7 mouse cellular contexts compared by ENCODE assay signal in genomic region chr4:129741251-129741973, GRCm38 (mm10). TPM values are rescaled to one million over a fixed set of nuclear protein-coding genes. Genes with fewer than 3 reads are reported as not detected.
A peak's percentile ranks its signal among the peaks of the same experiment; 100 is the strongest.
DNase-seq lines count a peak whose midpoint lies in the region; ATAC-seq lines count a peak whose summit lies in the region.

No protein-coding gene starts in this region.

- H3K9ac ChIP-seq in intestine, embryonic 16.5 days (ENCODE audit: low read depth, low read length) = peak overlapping the region; percentile 99
- peak overlapping the region; percentile 97 for H3K9ac ChIP-seq in limb, embryonic 11.5 days (ENCODE audit: low read length)
- H3K9ac ChIP-seq in midbrain, embryonic 11.5 days (ENCODE audit: low read length) = peak overlapping the region; percentile 99

- H3K27ac ChIP-seq in intestine, embryonic 16.5 days (ENCODE audit: low read length) = peak overlapping the region; percentile 92
- peak overlapping the region; percentile 94 for H3K27ac ChIP-seq in limb, embryonic 11.5 days (replicated peaks; ENCODE audit: low read depth, low read length)
- peak overlapping the region; percentile 88 for H3K27ac ChIP-seq in midbrain, embryonic 11.5 days (ENCODE audit: low read depth, low read length)

- WGBS in intestine, embryonic 16.5 days = under 1% methylated on average over 62 of the region's 62 CpGs
- under 1% methylated on average over 62 of the region's 62 CpGs for WGBS in limb, embryonic 11.5 days
- WGBS in midbrain, embryonic 11.5 days = under 1% methylated on average over 62 of the region's 62 CpGs

- no peak; the same call in none of the 2 replicates for ATAC-seq in intestine, embryonic 16.5 days
- peak; percentile 7; the same call in 1 of the 2 replicates for ATAC-seq in limb, embryonic 11.5 days (ENCODE audit: insufficient number of reproducible peaks, low FRiP score, low TSS enrichment, low read depth)
- ATAC-seq in midbrain, embryonic 11.5 days (ENCODE audit: low FRiP score) = no peak; the same call in 1 of the 2 replicates

- H3K4me1 ChIP-seq in intestine, embryonic 16.5 days (ENCODE audit: control insufficient read depth, insufficient read depth, low read length) = peaks cover 15% of the 10 kb centered on the region; the same call in 1 of the 2 replicates
- peaks cover 12% of the 10 kb centered on the region for H3K4me1 ChIP-seq in limb, embryonic 11.5 days (ENCODE audit: control insufficient read depth, insufficient read depth, low read length)
- H3K4me1 ChIP-seq in midbrain, embryonic 11.5 days (ENCODE audit: control insufficient read depth, insufficient read depth, low read length) = peaks cover 17% of the 10 kb centered on the region

- peak; percentile 66 for DNase-seq in adrenal gland, adult 2 months
- peak; percentile 68 for DNase-seq in embryo, embryonic 11 days
- DNase-seq in gastrocnemius, postnatal 25 days = peak; percentile 27
- DNase-seq in limb, embryonic 11.5 days (ENCODE audit: low spot score) = peak; percentile 66
- peak; percentile 95 for DNase-seq in midbrain, embryonic 11.5 days (ENCODE audit: low spot score, missing footprints)
- DNase-seq in skeletal muscle tissue, adult 2 months (ENCODE audit: low read depth, low spot score) = peak; percentile 18

- no peaks in the 10 kb centered on the region for H3K9me3 ChIP-seq in intestine, embryonic 16.5 days (ENCODE audit: control insufficient read depth, low read length)
- H3K9me3 ChIP-seq in limb, embryonic 11.5 days (ENCODE audit: control insufficient read depth, low read length) = no peaks in the 10 kb centered on the region
- no peaks in the 10 kb centered on the region for H3K9me3 ChIP-seq in midbrain, embryonic 11.5 days (ENCODE audit: control insufficient read depth, low read length)

- peak overlapping the region; percentile 99 for H3K4me3 ChIP-seq in intestine, embryonic 16.5 days (ENCODE audit: low read length)
- peak overlapping the region; percentile 78 for H3K4me3 ChIP-seq in limb, embryonic 11.5 days (ENCODE audit: low read depth, low read length)
- peak overlapping the region; percentile 100 for H3K4me3 ChIP-seq in midbrain, embryonic 11.5 days (ENCODE audit: low read depth, low read length)

- no peaks in the 10 kb centered on the region for H3K36me3 ChIP-seq in intestine, embryonic 16.5 days (ENCODE audit: control insufficient read depth, insufficient read depth, low read length)
- peaks cover 2% of the 10 kb centered on the region; the same call in 1 of the 2 replicates for H3K36me3 ChIP-seq in limb, embryonic 11.5 days (ENCODE audit: control insufficient read depth, insufficient read depth, low read length)
- H3K36me3 ChIP-seq in midbrain, embryonic 11.5 days (ENCODE audit: control insufficient read depth, insufficient read depth, low read length) = no peaks in the 10 kb centered on the region

- no peaks in the 10 kb centered on the region for H3K27me3 ChIP-seq in intestine, embryonic 16.5 days (replicated peaks; ENCODE audit: control insufficient read depth, insufficient read depth, low read length)
- no peaks in the 10 kb centered on the region for H3K27me3 ChIP-seq in limb, embryonic 11.5 days (ENCODE audit: control insufficient read depth, insufficient read depth, low read length)
- no peaks in the 10 kb centered on the region for H3K27me3 ChIP-seq in midbrain, embryonic 11.5 days (ENCODE audit: control insufficient read depth, insufficient read depth, low read length)

- peak overlapping the region; percentile 72 for H3K4me2 ChIP-seq in intestine, embryonic 16.5 days (ENCODE audit: low read depth, low read length)
- H3K4me2 ChIP-seq in limb, embryonic 11.5 days (ENCODE audit: low read depth, severe bottlenecking) = peak overlapping the region; percentile 65
- peak overlapping the region; percentile 51 for H3K4me2 ChIP-seq in midbrain, embryonic 11.5 days

RNA-seq across cellular contexts. Expression of gene Khdrbs1, which starts 0.7 kb away (rescaled TPM):
- total RNA-seq in adrenal gland, adult 2 months (2021) = 10 to 100 TPM; 65.0 to 66.3 TPM
- 114 and 124 TPM in 2 replicates for polyA plus RNA-seq in adrenal gland, adult 2 months (2012; rRNA removed)
- 10 to 100 TPM; 21.5 to 25.7 TPM for total RNA-seq in gastrocnemius, postnatal 25 days (2021)
- polyA plus RNA-seq in intestine, embryonic 16.5 days (2015; fragmentation: Nextera tagmentation; extraction: Ambion mirVana) = 62.2 and 62.6 TPM in 2 replicates
- 162 and 189 TPM in 2 replicates for polyA plus RNA-seq in limb, embryonic 11.5 days (2014; fragmentation: Nextera tagmentation; extraction: Ambion mirVana)
- 189 and 190 TPM in 2 replicates for polyA plus RNA-seq in midbrain, embryonic 11.5 days (2014; fragmentation: Nextera tagmentation; extraction: Ambion mirVana)

RNA-seq across cellular contexts. Expression of gene Tmem39b, which starts 44.8 kb away (rescaled TPM):
- 10 to 100 TPM; 10.3 to 15.1 TPM for total RNA-seq in adrenal gland, adult 2 months (2021)
- 26.5 and 28.8 TPM in 2 replicates for polyA plus RNA-seq in adrenal gland, adult 2 months (2012; rRNA removed)
- total RNA-seq in gastrocnemius, postnatal 25 days (2021) = 1 to 10 TPM; 3.5 to 4.7 TPM
- polyA plus RNA-seq in intestine, embryonic 16.5 days (2015; fragmentation: Nextera tagmentation; extraction: Ambion mirVana) = 9.2 and 10.6 TPM in 2 replicates
- 35.5 and 47.3 TPM in 2 replicates for polyA plus RNA-seq in limb, embryonic 11.5 days (2014; fragmentation: Nextera tagmentation; extraction: Ambion mirVana)
- 35.6 and 36.3 TPM in 2 replicates for polyA plus RNA-seq in midbrain, embryonic 11.5 days (2014; fragmentation: Nextera tagmentation; extraction: Ambion mirVana)

Comparison
In these comparisons a context has a peak if more than half of its experiments do, and no peak if none do; other contexts are left out.
1. DNase-seq: peak in every context shown above with its lines; median percentile 95 in midbrain, embryonic 11.5 days; 68 in embryo, embryonic 11 days; 66 in adrenal gland, adult 2 months; 66 in limb, embryonic 11.5 days; 27 in gastrocnemius, postnatal 25 days; 18 in skeletal muscle tissue, adult 2 months.